Mouse (Mus musculus) cerebellum, postnatal 36 days (tissue): Measurements from ENCODE around the gene Gm21976.
A peak's percentile ranks its signal among the peaks of the same experiment; 100 is the strongest.

Source experiments
- DNase-seq, 2 experiments: peaks; one replicate each; pipeline ENCODE4 v3.0.0; 2021 to 2022; ENCODE audit warnings: mixed read lengths in 2 of 2

Gene Gm21976

DNA sequence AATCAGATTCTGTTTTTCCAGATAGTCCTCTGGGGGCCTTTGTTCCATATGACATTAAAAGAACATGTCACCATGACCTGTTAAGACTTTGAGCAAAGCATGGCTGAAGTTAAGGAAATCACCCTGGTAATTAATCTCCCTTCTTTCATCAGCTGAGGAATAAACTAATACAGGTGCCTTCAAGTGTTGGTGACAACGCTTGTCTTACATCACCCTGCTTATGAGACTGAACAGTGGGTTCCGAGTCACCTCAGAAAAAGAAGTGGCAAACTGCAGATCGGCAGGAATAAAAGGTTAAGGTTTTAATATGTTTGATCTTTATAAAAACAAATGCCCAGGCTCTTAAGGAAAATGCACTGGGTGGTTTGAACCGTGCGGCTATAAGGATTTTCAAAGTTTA lies at the start of gene Gm21976:
Gene Gm21976, plus strand, starts transcription at position 202 of the 400 bp plus-strand sequence.
- DNase-seq: no peak

GRCm38 (mm10) chr13:98230511-98230910 lies 49.2 kb upstream of the Gm21976 start:
- no peak for DNase-seq

- no peak for DNase-seq
Measured at GRCm38 (mm10) chr13:98235451-98235850, 44.2 kb upstream of the Gm21976 start.

DNA sequence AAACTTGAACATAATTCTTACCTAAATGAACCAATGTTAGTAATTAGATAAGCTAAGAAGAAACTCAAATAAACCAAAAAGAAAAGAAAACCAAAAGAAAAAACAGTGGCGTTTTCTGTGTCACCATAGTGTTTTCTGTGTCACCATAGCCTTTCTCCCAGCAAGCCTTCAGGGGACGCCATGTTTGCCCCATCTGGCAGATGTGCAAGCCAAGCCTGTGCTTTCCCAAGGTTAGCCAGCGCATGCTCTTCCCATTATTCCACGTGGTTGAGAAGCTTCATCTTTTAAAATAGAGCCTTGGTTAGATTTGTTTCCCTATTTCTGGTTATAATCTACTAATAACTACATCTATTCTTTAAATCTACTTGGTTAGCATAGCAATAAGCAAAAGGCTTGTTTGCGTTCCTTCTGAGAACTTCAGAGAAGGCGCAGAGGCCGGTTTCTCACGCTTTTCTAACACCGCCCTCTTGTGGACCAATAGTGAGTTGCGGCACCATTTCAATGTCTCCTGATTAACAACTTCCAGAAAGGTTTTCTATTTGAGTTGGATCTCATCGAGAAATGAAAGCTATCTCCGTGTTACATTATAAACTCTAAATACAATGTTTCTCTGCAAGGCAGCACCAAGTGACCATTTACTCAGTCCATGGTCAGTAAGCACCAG lies 39.6 kb upstream of the Gm21976 start:
- DNase-seq: peak; percentile 63 to 67

DNA sequence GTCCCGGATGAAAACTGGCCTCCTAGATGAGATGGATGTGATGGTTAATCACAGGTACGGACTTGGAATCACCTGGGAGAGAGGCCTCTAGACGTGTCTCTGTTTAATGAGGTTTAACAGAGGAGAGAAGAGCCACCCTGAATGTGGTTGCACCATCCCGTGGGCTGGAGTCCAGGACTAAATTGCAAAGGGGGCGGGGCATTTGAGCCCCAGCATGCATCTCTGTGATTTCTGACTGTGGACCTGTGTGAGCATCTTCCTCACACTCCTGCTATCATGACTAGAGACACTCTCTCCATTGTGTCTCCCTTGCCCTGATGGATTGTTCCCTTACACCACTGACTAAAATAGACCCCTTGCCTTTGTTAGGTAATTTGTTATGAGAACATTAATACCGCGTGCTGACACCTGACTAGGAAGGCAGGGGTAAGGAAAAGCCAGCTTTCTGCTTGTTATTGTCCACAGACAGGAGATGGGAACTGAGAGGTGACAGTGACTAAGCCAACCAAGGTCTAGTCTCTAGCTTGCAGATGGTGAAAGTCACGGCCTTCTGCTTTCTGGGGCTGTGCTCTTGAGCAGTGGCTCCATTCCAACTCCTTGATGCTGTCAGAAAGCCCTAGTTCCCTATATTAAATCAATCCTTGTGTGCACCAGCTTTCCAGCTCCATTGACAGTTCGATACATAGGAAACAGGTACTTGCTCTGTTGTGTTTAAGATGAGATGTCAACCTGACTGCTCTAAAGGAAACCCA lies 38.0 kb upstream of the Gm21976 start:
- no peak for DNase-seq

DNA sequence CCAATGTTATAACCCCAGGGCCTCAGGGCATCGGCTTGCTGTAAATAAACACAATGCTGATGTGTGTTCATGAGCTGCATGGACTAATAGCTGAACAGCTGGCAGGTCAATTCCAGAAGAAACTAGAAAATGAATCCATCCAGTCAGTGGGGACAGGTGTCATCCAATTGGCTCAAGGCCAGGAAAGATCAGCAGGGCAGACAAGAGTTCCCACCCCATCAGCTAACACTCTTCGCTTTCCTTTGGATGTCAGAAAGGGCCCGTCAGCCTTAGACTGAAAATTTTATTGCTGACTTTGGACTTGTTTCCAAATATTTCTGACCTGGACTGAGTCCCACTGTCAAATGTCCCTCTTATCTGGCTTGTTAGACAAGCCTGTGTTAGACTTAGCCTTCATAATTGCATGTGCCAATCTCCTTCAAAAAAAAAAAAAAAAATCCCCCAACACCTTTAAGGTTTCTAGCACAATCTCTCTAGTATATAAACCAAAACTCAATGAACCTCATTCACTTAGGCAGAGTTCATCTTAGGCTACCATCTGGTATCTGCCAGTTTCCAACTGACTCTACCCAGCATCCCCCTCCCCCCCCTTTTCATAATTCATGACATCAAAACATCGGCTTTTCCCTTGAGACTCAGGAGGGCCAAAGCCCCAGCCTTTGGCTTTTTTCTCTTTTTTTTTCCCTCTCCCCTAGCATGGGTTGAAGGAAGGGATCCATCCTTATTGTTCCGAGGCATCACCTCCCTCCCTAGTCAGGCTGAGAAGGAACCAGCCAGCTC lies 34.9 kb upstream of the Gm21976 start:
- DNase-seq: no peak

GRCm38 (mm10) chr13:98245386-98245785 lies 34.3 kb upstream of the Gm21976 start:
- no peak for DNase-seq

- no peak for DNase-seq
Measured at GRCm38 (mm10) chr13:98249594-98249993, 30.1 kb upstream of the Gm21976 start.

DNA sequence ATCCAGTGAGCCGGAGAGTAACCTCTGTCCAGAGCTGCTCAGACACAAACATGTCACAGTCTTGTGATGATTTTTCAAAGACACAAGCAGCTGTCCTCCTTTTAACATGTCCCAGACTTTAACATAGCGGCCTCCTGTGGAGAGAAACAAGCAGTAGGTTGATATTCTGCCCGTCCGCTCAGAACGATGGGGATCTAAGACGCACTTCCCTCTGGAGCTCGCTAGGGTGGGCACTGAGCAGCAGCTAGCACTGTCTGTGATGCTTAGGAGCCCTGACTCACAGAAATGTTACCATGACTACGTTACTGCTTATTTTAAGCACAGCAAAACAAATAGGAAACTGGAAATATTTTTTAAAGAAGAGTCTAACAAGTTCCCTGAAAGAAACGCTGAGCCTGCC lies 24.8 kb upstream of the Gm21976 start:
- no peak for DNase-seq

GRCm38 (mm10) chr13:98262636-98263457 lies 16.8 kb upstream of the Gm21976 start, which contains the start of the genes Utp15 and Ankra2:
Gene Utp15, minus strand, starts transcription at chr13:98263041.
Gene Ankra2, plus strand, starts transcription at chr13:98263074.
- peak; percentile 99 for DNase-seq

DNA sequence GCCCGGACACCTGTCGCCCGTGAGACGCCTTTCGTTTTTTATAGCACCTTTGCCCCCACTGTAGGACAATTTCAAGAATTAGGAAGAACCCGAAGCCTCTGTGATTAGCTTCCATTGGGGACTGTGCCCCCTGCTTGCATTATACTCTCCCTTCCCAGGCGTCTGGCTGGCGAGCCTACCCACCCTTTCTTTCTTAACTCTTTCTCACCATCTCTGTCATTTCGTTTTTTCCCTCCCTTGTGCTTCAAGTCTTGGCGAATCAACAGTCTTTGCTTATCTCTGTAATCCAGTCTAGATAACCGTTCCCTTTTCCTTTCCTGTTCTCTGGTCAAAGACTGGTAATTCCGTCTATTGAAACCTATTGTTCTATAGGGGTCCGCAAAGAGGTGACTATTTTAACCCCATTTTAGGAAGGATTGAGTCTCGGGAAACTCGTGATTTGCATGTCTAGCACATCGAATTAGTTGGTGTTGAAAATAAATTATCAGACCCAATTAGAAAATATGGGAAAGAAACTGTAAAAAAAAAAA lies 16.2 kb upstream of the Gm21976 start:
- no peak for DNase-seq

DNA sequence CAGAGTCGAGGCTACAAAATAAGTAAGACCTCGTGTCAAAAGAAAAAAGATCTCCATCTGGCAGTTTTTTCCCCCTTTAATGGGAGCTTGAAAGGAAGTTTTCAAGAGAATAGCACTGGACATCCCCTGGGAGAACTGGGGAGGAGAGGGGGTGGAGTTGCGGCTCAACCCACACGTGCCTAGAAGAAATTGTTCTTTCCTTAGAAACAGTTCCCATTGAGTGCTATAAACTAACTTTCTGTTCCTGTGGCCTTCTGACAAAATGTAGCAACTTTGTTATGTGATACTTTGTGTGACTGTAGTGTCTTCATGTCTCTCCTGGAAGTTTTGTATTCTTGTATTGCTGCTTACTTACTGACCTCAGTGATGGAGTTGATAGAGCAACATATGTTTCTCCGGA lies 15.6 kb upstream of the Gm21976 start:
- no peak for DNase-seq

- DNase-seq: no peak
Measured at GRCm38 (mm10) chr13:98274023-98274422, 5.7 kb upstream of the Gm21976 start.

- no peak for DNase-seq
Measured at GRCm38 (mm10) chr13:98275646-98276045, 4.0 kb upstream of the Gm21976 start.

GRCm38 (mm10) chr13:98276253-98276652 lies 3.4 kb upstream of the Gm21976 start:
- DNase-seq: no peak

DNA sequence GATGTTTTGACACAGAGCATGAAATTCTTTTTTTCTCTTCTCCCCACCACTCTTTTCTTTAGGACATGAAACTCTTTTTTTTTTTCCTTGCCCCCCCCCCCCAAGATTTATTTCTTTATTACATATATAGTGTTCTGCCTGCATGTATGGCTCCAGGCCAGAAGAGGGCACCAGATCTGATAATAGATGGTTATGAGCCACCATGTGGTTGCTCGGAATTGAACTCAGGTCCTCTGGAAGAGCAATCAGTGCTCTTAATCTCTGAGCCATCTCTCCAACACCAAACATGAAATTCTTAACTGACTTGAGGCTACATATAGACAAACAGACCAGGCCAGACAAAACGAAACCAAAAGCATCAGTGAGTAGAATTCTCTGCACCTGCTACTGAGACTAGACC lies 2.2 kb upstream of the Gm21976 start:
- DNase-seq: no peak

- no peak for DNase-seq
Measured at GRCm38 (mm10) chr13:98280990-98281650, 1.4 kb downstream of the Gm21976 start.

DNA sequence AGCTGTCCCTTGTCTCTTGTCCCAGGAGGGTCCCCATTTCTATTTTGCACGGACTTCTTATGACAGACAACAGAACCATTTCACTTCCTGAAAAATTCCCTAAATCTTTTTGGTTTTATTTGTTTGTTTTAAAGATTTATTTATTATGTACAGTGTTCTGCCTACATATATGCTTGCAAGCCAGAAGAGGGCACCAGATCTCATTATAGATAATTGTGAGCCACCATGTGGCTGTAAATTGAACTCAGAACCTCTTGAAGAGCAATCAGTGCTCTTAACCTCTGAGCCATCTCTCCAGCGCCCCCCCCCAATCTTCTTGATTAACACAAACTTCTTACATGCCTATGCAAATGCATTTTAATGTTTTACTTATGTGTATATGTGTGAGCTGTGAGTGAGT lies 11.0 kb downstream of the Gm21976 start:
- DNase-seq: no peak

GRCm38 (mm10) chr13:98291712-98292111 lies 12.0 kb downstream of the Gm21976 start:
- DNase-seq: no peak

- DNase-seq: no peak
Measured at GRCm38 (mm10) chr13:98296072-98296471, 16.4 kb downstream of the Gm21976 start.

DNA sequence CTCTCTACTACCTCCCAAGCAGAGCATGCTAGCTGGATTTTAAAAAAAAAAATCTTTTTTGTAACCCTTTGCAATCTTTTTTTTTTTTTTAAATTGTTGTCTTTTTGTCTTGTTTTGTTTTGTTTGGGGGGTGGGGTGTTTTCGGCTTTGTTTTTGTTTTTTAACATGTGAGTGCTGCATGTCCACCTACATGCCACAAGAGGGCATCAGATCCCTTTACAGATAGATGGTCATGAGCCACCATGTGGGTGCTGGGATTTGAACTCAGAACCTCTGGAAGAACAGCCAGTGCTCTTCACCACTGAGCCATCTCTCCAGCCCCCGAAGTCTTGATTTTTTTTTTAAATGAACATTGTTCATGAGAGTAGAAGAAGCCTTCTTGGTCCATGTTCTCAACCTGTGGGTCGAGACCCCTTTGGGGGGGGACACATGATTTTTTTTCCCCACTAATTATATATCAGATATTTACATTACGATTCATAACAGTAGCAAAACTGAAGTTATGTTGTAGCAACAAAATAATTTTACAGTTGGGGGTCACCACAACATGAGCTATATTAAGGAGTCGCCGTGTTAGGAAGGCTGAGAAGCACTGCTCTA lies 18.3 kb downstream of the Gm21976 start:
- DNase-seq: no peak
